Comparison of ENCODE assay signal across 25 mouse cellular contexts in genomic region chr13:89777764-89778163, GRCm38 (mm10). TPM values are rescaled to one million over a fixed set of nuclear protein-coding genes. Genes with fewer than 3 reads are reported as not detected.
DNase-seq lines count a peak whose midpoint lies in the region; ATAC-seq and TF ChIP-seq lines count a peak whose summit lies in the region.
"Had no signal": no experiment of that assay in that cellular context is flagged by ENCODE, and none has a peak within 500 bp of the region (broad histone marks: within the 10 kb centered on the region; RNA-seq: fewer than 3 reads in every experiment).

No protein-coding gene starts in this region.

- 76% methylated on average over 1 of the region's 1 CpGs for WGBS in embryonic facial prominence, embryonic 14.5 days
- 35% methylated on average over 1 of the region's 1 CpGs for WGBS in embryonic facial prominence, embryonic 10.5 days
- 11% methylated on average over 1 of the region's 1 CpGs for WGBS in forebrain, embryonic 14.5 days
- 25% methylated on average over 1 of the region's 1 CpGs for WGBS in forebrain, embryonic 15.5 days
- 17% methylated on average over 1 of the region's 1 CpGs for WGBS in midbrain, embryonic 11.5 days
- WGBS in midbrain, postnatal 0 days = 25% methylated on average over 1 of the region's 1 CpGs

- no peaks in the 10 kb centered on the region for H3K4me1 ChIP-seq in embryonic facial prominence, embryonic 14.5 days (ENCODE audit: control insufficient read depth, insufficient read depth, low read length)
- H3K4me1 ChIP-seq in embryonic facial prominence, embryonic 10.5 days = peaks cover 15% of the 10 kb centered on the region
- peaks cover 5% of the 10 kb centered on the region for H3K4me1 ChIP-seq in forebrain, embryonic 14.5 days (ENCODE audit: control insufficient read depth, insufficient read depth, low read length)
- H3K4me1 ChIP-seq in forebrain, embryonic 15.5 days = peaks cover 3% of the 10 kb centered on the region; the same call in 1 of the 2 replicates
- H3K4me1 ChIP-seq in midbrain, embryonic 11.5 days (ENCODE audit: control insufficient read depth, insufficient read depth, low read length) = peaks cover 6% of the 10 kb centered on the region; the same call in 1 of the 2 replicates
- H3K4me1 ChIP-seq in midbrain, postnatal 0 days (ENCODE audit: insufficient read depth, low read length) = no peaks in the 10 kb centered on the region

- no peak overlapping the region for H3K9ac ChIP-seq in embryonic facial prominence, embryonic 14.5 days (ENCODE audit: low read depth, low read length)
- H3K9ac ChIP-seq in forebrain, embryonic 14.5 days (ENCODE audit: low read length) = no peak overlapping the region
- H3K9ac ChIP-seq in forebrain, embryonic 15.5 days (replicated peaks) = no peak overlapping the region
- H3K9ac ChIP-seq in midbrain, embryonic 11.5 days (ENCODE audit: low read length) = no peak overlapping the region
- no peak overlapping the region for H3K9ac ChIP-seq in midbrain, postnatal 0 days (replicated peaks; ENCODE audit: low read length, poor library complexity, severe bottlenecking)
- H3K9ac ChIP-seq: embryonic facial prominence, embryonic 12.5 days; heart, embryonic 12.5 days; heart, embryonic 15.5 days; hindbrain, embryonic 13.5 days had no signal

- H3K9me3 ChIP-seq in embryonic facial prominence, embryonic 14.5 days (ENCODE audit: control insufficient read depth, low read length) = no peaks in the 10 kb centered on the region
- H3K9me3 ChIP-seq in embryonic facial prominence, embryonic 10.5 days = no peaks in the 10 kb centered on the region
- H3K9me3 ChIP-seq in forebrain, embryonic 14.5 days (replicated peaks; ENCODE audit: control insufficient read depth, low read length) = no peaks in the 10 kb centered on the region
- H3K9me3 ChIP-seq in forebrain, embryonic 15.5 days = no peaks in the 10 kb centered on the region
- no peaks in the 10 kb centered on the region for H3K9me3 ChIP-seq in midbrain, embryonic 11.5 days (ENCODE audit: control insufficient read depth, low read length)
- H3K9me3 ChIP-seq in midbrain, postnatal 0 days (ENCODE audit: low read length) = no peaks in the 10 kb centered on the region
- H3K9me3 ChIP-seq: embryonic facial prominence, embryonic 12.5 days; heart, embryonic 12.5 days; heart, embryonic 15.5 days; hindbrain, embryonic 13.5 days had no signal

- TF ChIP-seq POLR2A in brain, embryonic 14.5 days (IDR thresholded peaks at IDR 0.05; ENCODE audit: borderline replicate concordance, extremely low read depth, insufficient read depth, insufficient read length, poor library complexity, severe bottlenecking) = no peak

- H3K4me3 ChIP-seq in embryonic facial prominence, embryonic 14.5 days (ENCODE audit: low read depth, low read length) = no peak overlapping the region
- no peak overlapping the region for H3K4me3 ChIP-seq in embryonic facial prominence, embryonic 10.5 days
- no peak overlapping the region for H3K4me3 ChIP-seq in forebrain, embryonic 14.5 days (ENCODE audit: low read depth, low read length)
- no peak overlapping the region for H3K4me3 ChIP-seq in forebrain, embryonic 15.5 days
- H3K4me3 ChIP-seq in midbrain, embryonic 11.5 days (ENCODE audit: low read depth, low read length) = no peak overlapping the region
- H3K4me3 ChIP-seq in midbrain, postnatal 0 days (ENCODE audit: low read depth, low read length) = no peak overlapping the region
- H3K4me3 ChIP-seq: embryonic facial prominence, embryonic 12.5 days; erythroblast, embryonic 14.5 days; heart, embryonic 12.5 days; heart, embryonic 15.5 days; hindbrain, embryonic 13.5 days had no signal

- no peak overlapping the region for H3K4me2 ChIP-seq in embryonic facial prominence, embryonic 14.5 days (ENCODE audit: low read depth, low read length)
- H3K4me2 ChIP-seq in forebrain, embryonic 14.5 days (ENCODE audit: low read length) = no peak overlapping the region
- H3K4me2 ChIP-seq in forebrain, embryonic 15.5 days (replicated peaks) = no peak overlapping the region
- H3K4me2 ChIP-seq in midbrain, embryonic 11.5 days = no peak overlapping the region
- H3K4me2 ChIP-seq in midbrain, postnatal 0 days (ENCODE audit: low read depth, low read length, poor library complexity, severe bottlenecking) = no peak overlapping the region
- H3K4me2 ChIP-seq: embryonic facial prominence, embryonic 12.5 days; heart, embryonic 12.5 days; heart, embryonic 15.5 days; hindbrain, embryonic 13.5 days had no signal

- peak; percentile 50; the same call in 1 of the 2 replicates for ATAC-seq in embryonic facial prominence, embryonic 14.5 days (ENCODE audit: low read depth)
- 0 out of 2 replicates have a peak, but pooled peaks have one; percentile 24 for ATAC-seq in forebrain, embryonic 14.5 days
- no peak for ATAC-seq in forebrain, embryonic 15.5 days (replicated peaks)
- peak; percentile 52; the same call in 1 of the 2 replicates for ATAC-seq in midbrain, embryonic 11.5 days (ENCODE audit: low FRiP score)
- no peak for ATAC-seq in midbrain, postnatal 0 days (ENCODE audit: low FRiP score)
- ATAC-seq: activated CD4-positive, CD25-positive, alpha-beta regulatory T cell, adult 4 months; hindbrain, embryonic 16.5 days; inflammation-experienced regulatory T-cells, adult 6 months; intestine, embryonic 16.5 days had no signal

- no peaks in the 10 kb centered on the region for H3K27me3 ChIP-seq in embryonic facial prominence, embryonic 14.5 days (replicated peaks; ENCODE audit: control insufficient read depth, insufficient read depth, low read length)
- H3K27me3 ChIP-seq in embryonic facial prominence, embryonic 10.5 days (replicated peaks; ENCODE audit: low read depth, poor library complexity, severe bottlenecking) = no peaks in the 10 kb centered on the region
- H3K27me3 ChIP-seq in forebrain, embryonic 14.5 days (replicated peaks; ENCODE audit: control insufficient read depth, insufficient read depth, low read length) = no peaks in the 10 kb centered on the region
- no peaks in the 10 kb centered on the region for H3K27me3 ChIP-seq in forebrain, embryonic 15.5 days
- no peaks in the 10 kb centered on the region for H3K27me3 ChIP-seq in midbrain, embryonic 11.5 days (ENCODE audit: control insufficient read depth, insufficient read depth, low read length)
- H3K27me3 ChIP-seq in midbrain, postnatal 0 days (ENCODE audit: insufficient read depth, low read length) = no peaks in the 10 kb centered on the region
- H3K27me3 ChIP-seq: embryonic facial prominence, embryonic 12.5 days; heart, embryonic 12.5 days; heart, embryonic 15.5 days; hindbrain, embryonic 13.5 days had no signal

- no peak for DNase-seq in embryonic facial prominence, embryonic 14.5 days (ENCODE audit: low spot score)
- no peak for DNase-seq in embryonic facial prominence, embryonic 10.5 days (ENCODE audit: low spot score)
- no peak for DNase-seq in forebrain, embryonic 14.5 days (ENCODE audit: low spot score)
- no peak for DNase-seq in midbrain, embryonic 11.5 days (ENCODE audit: low spot score, missing footprints)
- no peak for DNase-seq in midbrain, postnatal 0 days (ENCODE audit: low spot score)
- DNase-seq in brain, embryonic 14.5 days (ENCODE audit: low read depth) = peak; percentile 12
- DNase-seq in layer of hippocampus, adult 18-20 months (ENCODE audit: low spot score in 2 of 2) = no peak
- DNase-seq: adrenal gland, postnatal 25 days; cerebellum, adult 18-20 months; cerebellum, adult 9-10 months; cerebellum, postnatal 14 days; gastrocnemius, postnatal 25 days; heart, adult 18-20 months; heart, postnatal 10 days; heart, postnatal 36 days had no signal

- TF ChIP-seq CTCF in midbrain, postnatal 0 days (IDR thresholded peaks at IDR 0.05) = no peak
- no peak for TF ChIP-seq CTCF in brain, embryonic 14.5 days (IDR thresholded peaks at IDR 0.05; ENCODE audit: borderline replicate concordance, extremely low read depth, insufficient read depth, insufficient read length)

- no peak overlapping the region for H3K27ac ChIP-seq in embryonic facial prominence, embryonic 14.5 days (replicated peaks; ENCODE audit: low read depth, low read length)
- H3K27ac ChIP-seq in embryonic facial prominence, embryonic 10.5 days (replicated peaks) = no peak overlapping the region
- no peak overlapping the region for H3K27ac ChIP-seq in forebrain, embryonic 14.5 days (ENCODE audit: low read depth, low read length)
- no peak overlapping the region for H3K27ac ChIP-seq in forebrain, embryonic 15.5 days (replicated peaks)
- no peak overlapping the region for H3K27ac ChIP-seq in midbrain, embryonic 11.5 days (ENCODE audit: low read depth, low read length)
- no peak overlapping the region for H3K27ac ChIP-seq in midbrain, postnatal 0 days (ENCODE audit: low read depth, low read length)
- H3K27ac ChIP-seq: embryonic facial prominence, embryonic 12.5 days; heart, embryonic 15.5 days; hindbrain, embryonic 13.5 days had no signal

- no peaks in the 10 kb centered on the region for H3K36me3 ChIP-seq in embryonic facial prominence, embryonic 14.5 days (ENCODE audit: control insufficient read depth, insufficient read depth, low read length)
- no peaks in the 10 kb centered on the region for H3K36me3 ChIP-seq in embryonic facial prominence, embryonic 10.5 days (replicated peaks)
- no peaks in the 10 kb centered on the region for H3K36me3 ChIP-seq in forebrain, embryonic 14.5 days (ENCODE audit: control insufficient read depth, insufficient read depth, low read length)
- no peaks in the 10 kb centered on the region for H3K36me3 ChIP-seq in forebrain, embryonic 15.5 days
- no peaks in the 10 kb centered on the region for H3K36me3 ChIP-seq in midbrain, embryonic 11.5 days (ENCODE audit: control insufficient read depth, insufficient read depth, low read length)
- no peaks in the 10 kb centered on the region for H3K36me3 ChIP-seq in midbrain, postnatal 0 days (ENCODE audit: insufficient read depth, low read length)
- H3K36me3 ChIP-seq: embryonic facial prominence, embryonic 12.5 days; heart, embryonic 12.5 days; heart, embryonic 15.5 days; hindbrain, embryonic 13.5 days had no signal

RNA-seq across cellular contexts. Expression of gene Vcan, which starts 35.5 kb away (rescaled TPM):
- polyA plus RNA-seq in embryonic facial prominence, embryonic 14.5 days (2014; fragmentation: Nextera tagmentation; extraction: Ambion mirVana) = 115 and 134 TPM in 2 replicates
- 62.9 and 69.5 TPM in 2 replicates for polyA plus RNA-seq in embryonic facial prominence, embryonic 10.5 days (2016; fragmentation: Nextera tagmentation; extraction: Ambion mirVana)
- 41.4 and 51.4 TPM in 2 replicates for polyA plus RNA-seq in forebrain, embryonic 14.5 days (2014; fragmentation: Nextera tagmentation; extraction: Ambion mirVana)
- 48.3 and 50.0 TPM in 2 replicates for polyA plus RNA-seq in forebrain, embryonic 15.5 days (2015; fragmentation: Nextera tagmentation; extraction: Ambion mirVana)
- polyA plus RNA-seq in midbrain, embryonic 11.5 days (2014; fragmentation: Nextera tagmentation; extraction: Ambion mirVana) = 36.8 and 39.7 TPM in 2 replicates
- total RNA-seq in midbrain, postnatal 0 days (2014; rRNA removed) = 42.5 and 44.6 TPM in 2 replicates
- 11.0 and 13.4 TPM in 2 replicates for polyA plus RNA-seq in midbrain, postnatal 0 days (2015; fragmentation: Nextera tagmentation; extraction: Ambion mirVana)
- 35.3 and 58.0 TPM in 2 replicates for polyA plus RNA-seq in brain, embryonic 14.5 days (2012; rRNA removed)
- total RNA-seq in layer of hippocampus, adult 18-20 months (2021) = 10 to 100 TPM; 14.2 to 14.9 TPM
- polyA plus RNA-seq: erythroblast, embryonic 14.5 days had no signal

Comparison
In these comparisons a context has a peak if more than half of its experiments do, and no peak if none do; other contexts are left out.
1. ATAC-seq: peak in embryonic facial prominence, embryonic 14.5 days (single experiment), forebrain, embryonic 14.5 days (single experiment) and midbrain, embryonic 11.5 days (single experiment); none in forebrain, embryonic 15.5 days (single experiment) and midbrain, postnatal 0 days (single experiment).